Mouse (Mus musculus) liver, embryonic 13.5 days (tissue): ENCODE data around the gene Msmb. TPM values are rescaled to one million over a fixed set of nuclear protein-coding genes. Genes with fewer than 3 reads are reported as not detected.
"Not testable (repeated sequence)": the region's sequence is repeated elsewhere in the genome, so short reads cannot be mapped to it uniquely, and the experiment has no call there.

Experiments
- ATAC-seq: fragments of 200-750 bp; cut with Nextera tagmentation; 2 replicates; pipeline ENCODE4 v1.8.0; 2017; ENCODE audit warnings: low read depth, mild to moderate bottlenecking, moderate number of reproducible peaks, moderate library complexity
- DNase-seq: peaks from one replicate; pipeline ENCODE4 v3.0.0; 2022
- H3K27ac ChIP-seq: fragments of 300-500 bp; sonication (generic); 2 replicates; pipeline ENCODE4 v1.5.1; 2015; ENCODE audit warnings: moderate library complexity, mild to moderate bottlenecking, inconsistent platforms
- H3K27me3 ChIP-seq: fragments of 300-500 bp; sonication (generic); 2 replicates; pipeline ENCODE4 v1.6.1; 2015; ENCODE audit warnings: mild to moderate bottlenecking, inconsistent platforms
- H3K36me3 ChIP-seq: fragments of 300-500 bp; sonication (generic); 2 replicates; pipeline ENCODE4 v1.6.1; 2015; ENCODE audit warnings: mild to moderate bottlenecking, inconsistent platforms
- H3K4me1 ChIP-seq: fragments of 300-500 bp; sonication (generic); replicated peaks from 2 replicates; pipeline ENCODE4 v1.6.1; 2015; ENCODE audit warnings: inconsistent platforms
- H3K4me2 ChIP-seq: fragments of 300-500 bp; sonication (generic); 2 replicates; pipeline ENCODE4 v1.6.1; 2015; ENCODE audit warnings: inconsistent platforms, mild to moderate bottlenecking, moderate library complexity
- H3K4me3 ChIP-seq: fragments of 300-500 bp; sonication (generic); replicated peaks from 2 replicates; pipeline ENCODE4 v1.5.1; 2015; ENCODE audit warnings: mild to moderate bottlenecking, inconsistent platforms
- H3K9ac ChIP-seq: fragments of 300-500 bp; sonication (generic); 2 replicates; pipeline ENCODE4 v1.6.1; 2015; ENCODE audit warnings: mild to moderate bottlenecking, inconsistent platforms
- H3K9me3 ChIP-seq: fragments of 300-500 bp; sonication (generic); replicated peaks from 2 replicates; pipeline ENCODE4 v1.6.1; 2016; ENCODE audit warnings: inconsistent platforms
- WGBS: fragments of 180-500 bp; shearing (Covaris S2); methylation state at CpG from one replicate; pipeline ENCODE4 v1.1.7; 2015; ENCODE audit not compliant: insufficient replicate concordance; 5-methylcytosine and 5-hydroxymethylcytosine counted together
- polyA plus RNA-seq: library from polyadenylated mRNA; unstranded; fragments of >200 nt; fragmentation: Nextera tagmentation; extraction: Ambion mirVana; gene quantifications from 2 replicates; pipeline ENCODE4 v1.2.1, GENCODE M21; 2015

The Msmb gene
- polyA plus RNA-seq, 1 experiment from 2014 or later: 0.33 TPM

GRCm38 (mm10) chr14:32176590-32176989 is 34.8 kb downstream of the Msmb start:
- H3K9ac ChIP-seq, H3K4me2 ChIP-seq, H3K9me3 ChIP-seq, H3K27me3 ChIP-seq, H3K27ac ChIP-seq, ATAC-seq, H3K4me3 ChIP-seq, DNase-seq: not testable (repeated sequence)
- peaks cover 74% of the 10 kb centered on the region for H3K36me3 ChIP-seq
- H3K4me1 ChIP-seq: peaks cover 22% of the 10 kb centered on the region
- 76% methylated on average over 5 of the region's 5 CpGs for whole genome bisulfite sequencing

GRCm38 (mm10) chr14:32179393-32180195 is 37.8 kb downstream of the Msmb start:
- Histone ChIP-seq H3K27me3 (no peaks in the 10 kb centered on the region), H3K27ac (no peak overlapping the region), H3K4me1 (peaks cover 20% of the 10 kb centered on the region), H3K9ac (no peak overlapping the region), H3K9me3 (no peaks in the 10 kb centered on the region), H3K4me3 (no peak overlapping the region), H3K4me2 (no peak overlapping the region), H3K36me3 (peaks cover 75% of the 10 kb centered on the region)
- no peak for DNase-seq
- WGBS: 68% methylated on average over 10 of the region's 10 CpGs
- ATAC-seq: peak; percentile 56

GRCm38 (mm10) chr14:32180861-32181260 is 39.0 kb downstream of the Msmb start:
- H3K4me1 ChIP-seq: peaks cover 13% of the 10 kb centered on the region; the same call in 1 of the 2 replicates
- H3K36me3 ChIP-seq: peaks cover 75% of the 10 kb centered on the region
- no peaks in the 10 kb centered on the region for H3K9me3 ChIP-seq
- DNase-seq (no peak), ATAC-seq (no peak)
- 78% methylated on average over 6 of the region's 6 CpGs for WGBS
- H3K4me3 ChIP-seq: no peak overlapping the region
- no peak overlapping the region for H3K4me2 ChIP-seq
- H3K27ac ChIP-seq: no peak overlapping the region
- no peaks in the 10 kb centered on the region for H3K27me3 ChIP-seq
- no peak overlapping the region for H3K9ac ChIP-seq

- no peak for DNase-seq
- H3K27ac ChIP-seq: no peak overlapping the region
- ATAC-seq: no peak
- H3K9ac ChIP-seq: no peak overlapping the region
- H3K9me3 ChIP-seq: no peaks in the 10 kb centered on the region
- H3K4me1 ChIP-seq: peaks cover 13% of the 10 kb centered on the region; the same call in 1 of the 2 replicates
- no peak overlapping the region for H3K4me2 ChIP-seq
- WGBS: 90% methylated on average over 4 of the region's 4 CpGs
- no peaks in the 10 kb centered on the region for H3K27me3 ChIP-seq
- H3K36me3 ChIP-seq: peaks cover 91% of the 10 kb centered on the region
- H3K4me3 ChIP-seq: no peak overlapping the region
Observed at GRCm38 (mm10) chr14:32183846-32184245, 42.0 kb downstream of the Msmb start.

DNA sequence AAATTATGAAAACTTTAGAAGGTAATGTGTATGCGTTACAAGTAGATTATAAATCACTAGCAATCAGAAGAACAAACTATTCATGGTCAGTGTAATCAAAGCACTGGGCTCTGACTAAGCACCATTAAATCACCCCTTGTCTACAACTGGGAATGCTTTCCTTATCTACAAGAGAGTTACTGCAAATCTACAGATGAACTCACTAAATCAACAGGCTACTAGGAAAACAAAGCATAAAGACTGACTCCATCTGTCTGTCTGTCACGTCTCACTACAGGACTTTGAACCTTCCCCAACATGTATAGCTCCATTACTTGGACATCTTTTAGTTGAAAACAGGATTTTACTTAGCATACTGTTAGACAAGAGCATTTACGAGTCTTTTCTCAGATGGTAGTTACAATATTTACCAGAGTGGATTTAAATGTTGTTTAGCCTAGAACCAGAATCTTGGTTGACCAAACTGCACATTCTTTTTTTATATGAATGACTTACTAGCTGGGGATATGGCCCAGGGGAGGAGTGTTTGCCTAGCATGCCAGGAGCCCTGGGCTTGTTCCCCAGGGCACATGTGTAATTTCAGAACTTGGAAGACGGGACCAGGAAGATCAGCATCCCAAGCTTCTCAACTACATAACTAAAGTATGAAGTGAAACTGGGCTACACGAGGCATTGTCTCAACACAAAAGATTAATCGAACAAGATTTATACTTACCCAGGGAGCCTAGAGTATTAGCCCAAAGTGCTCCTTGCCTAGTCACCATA is 49.0 kb downstream of the Msmb start:
- DNase-seq (no peak), ATAC-seq (no peak)
- Histone ChIP-seq H3K9ac (no peak overlapping the region), H3K27me3 (no peaks in the 10 kb centered on the region), H3K4me1 (peaks cover 6% of the 10 kb centered on the region), H3K4me3 (no peak overlapping the region), H3K4me2 (no peak overlapping the region), H3K36me3 (peaks cover 79% of the 10 kb centered on the region), H3K9me3 (no peaks in the 10 kb centered on the region), H3K27ac (peak overlapping the region; percentile 43; the same call in 1 of the 2 replicates)
- WGBS: 81% methylated on average over 6 of the region's 6 CpGs

DNA sequence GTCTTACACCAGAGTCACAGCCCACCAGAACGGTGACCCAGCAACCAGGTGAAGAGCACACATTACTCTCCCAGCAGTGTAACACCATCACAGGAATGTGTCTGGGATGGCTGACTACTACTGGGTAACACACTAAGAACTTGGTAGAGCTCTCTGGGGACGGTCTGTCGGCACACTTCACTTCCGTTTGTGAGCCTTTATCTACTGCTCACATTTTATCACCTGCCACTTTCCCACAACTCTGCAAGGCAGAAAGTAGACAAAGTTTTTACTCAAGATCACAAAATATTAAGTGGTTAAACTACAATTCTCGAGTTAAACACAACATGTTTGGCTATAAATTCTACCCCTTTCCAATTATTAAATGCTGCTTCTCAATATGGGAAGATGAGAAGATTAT is 50.1 kb downstream of the Msmb start:
- Histone ChIP-seq H3K9ac (no peak overlapping the region), H3K9me3 (no peaks in the 10 kb centered on the region), H3K36me3 (peaks cover 75% of the 10 kb centered on the region), H3K4me1 (peaks cover 6% of the 10 kb centered on the region), H3K27ac (peak overlapping the region; percentile 37; the same call in 1 of the 2 replicates), H3K4me3 (no peak overlapping the region), H3K4me2 (no peak overlapping the region), H3K27me3 (no peaks in the 10 kb centered on the region)
- WGBS: 50% methylated on average over 5 of the region's 5 CpGs
- DNase-seq: no peak
- ATAC-seq: no peak

DNA sequence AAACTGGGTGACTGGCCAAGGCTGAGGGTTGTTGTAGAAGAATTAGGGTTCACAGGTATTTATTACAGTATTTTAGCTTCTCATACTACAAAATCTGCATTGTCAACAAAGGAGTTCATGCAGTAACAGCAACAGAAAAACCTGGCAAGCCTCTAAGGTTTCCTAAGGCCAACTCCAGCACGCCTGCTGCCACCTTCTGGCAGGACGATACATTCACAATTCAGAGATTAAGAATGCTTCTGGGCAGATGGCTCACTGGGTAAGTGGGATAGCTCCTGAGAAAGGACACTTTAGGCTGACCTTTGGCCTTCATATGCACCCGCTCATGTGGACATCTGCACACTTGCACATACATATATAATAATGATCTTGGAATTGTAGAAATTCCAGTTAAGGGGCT is 50.6 kb downstream of the Msmb start:
- DNase-seq: peak; percentile 48
- peaks cover 75% of the 10 kb centered on the region for H3K36me3 ChIP-seq

DNA sequence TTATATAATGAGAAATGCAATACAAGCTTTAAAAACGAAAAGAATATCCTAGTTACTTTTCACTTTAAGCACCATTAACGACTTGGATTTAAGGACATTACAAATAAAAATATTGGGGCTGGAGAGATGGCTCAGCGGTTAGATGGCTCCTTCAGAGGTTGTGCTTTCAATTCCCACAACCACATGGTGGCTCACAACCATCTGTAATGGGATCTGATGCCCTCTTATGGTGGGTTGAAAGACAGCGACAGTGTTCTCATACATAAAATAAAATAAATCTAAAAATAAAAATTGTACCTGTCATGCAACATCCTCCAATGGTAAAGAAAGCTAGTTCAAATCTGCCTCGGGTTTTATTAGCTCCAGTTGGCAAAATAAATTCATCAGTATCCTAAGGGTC is 51.7 kb downstream of the Msmb start:
- not testable (repeated sequence) for H3K4me2 ChIP-seq, H3K9ac ChIP-seq, H3K9me3 ChIP-seq, DNase-seq, H3K27ac ChIP-seq, ATAC-seq, H3K4me1 ChIP-seq, H3K27me3 ChIP-seq, H3K4me3 ChIP-seq
- peaks cover 73% of the 10 kb centered on the region for H3K36me3 ChIP-seq
- 66% methylated on average over 5 of the region's 5 CpGs for WGBS

More for the DNA sequence above, 50.6 kb downstream of the Msmb start:
- WGBS: 28% methylated on average over 3 of the region's 3 CpGs
- Histone ChIP-seq H3K9me3 (no peaks in the 10 kb centered on the region), H3K9ac (no peak overlapping the region), H3K27me3 (no peaks in the 10 kb centered on the region), H3K27ac (no peak overlapping the region), H3K4me3 (no peak overlapping the region), H3K4me2 (no peak overlapping the region), H3K4me1 (peaks cover 6% of the 10 kb centered on the region)
- ATAC-seq: peak; percentile 39; the same call in 1 of the 2 replicates

- H3K9ac ChIP-seq: peak overlapping the region; percentile 98
- ATAC-seq: peak; percentile 53
- peaks cover 40% of the 10 kb centered on the region for H3K4me1 ChIP-seq
- peaks cover 35% of the 10 kb centered on the region for H3K36me3 ChIP-seq
- peak overlapping the region; percentile 99 for H3K4me3 ChIP-seq
- peak overlapping the region; percentile 92 for H3K4me2 ChIP-seq
- 0 out of 2 replicates have a peak, but pooled peaks cover 4% of the 10 kb centered on the region for H3K9me3 ChIP-seq
- no peaks in the 10 kb centered on the region for H3K27me3 ChIP-seq
- no peak for DNase-seq
- H3K27ac ChIP-seq: peak overlapping the region; percentile 58
- under 1% methylated on average over 26 of the region's 26 CpGs for WGBS
Observed at GRCm38 (mm10) chr14:32201354-32201753, 59.5 kb downstream of the Msmb start.

DNA sequence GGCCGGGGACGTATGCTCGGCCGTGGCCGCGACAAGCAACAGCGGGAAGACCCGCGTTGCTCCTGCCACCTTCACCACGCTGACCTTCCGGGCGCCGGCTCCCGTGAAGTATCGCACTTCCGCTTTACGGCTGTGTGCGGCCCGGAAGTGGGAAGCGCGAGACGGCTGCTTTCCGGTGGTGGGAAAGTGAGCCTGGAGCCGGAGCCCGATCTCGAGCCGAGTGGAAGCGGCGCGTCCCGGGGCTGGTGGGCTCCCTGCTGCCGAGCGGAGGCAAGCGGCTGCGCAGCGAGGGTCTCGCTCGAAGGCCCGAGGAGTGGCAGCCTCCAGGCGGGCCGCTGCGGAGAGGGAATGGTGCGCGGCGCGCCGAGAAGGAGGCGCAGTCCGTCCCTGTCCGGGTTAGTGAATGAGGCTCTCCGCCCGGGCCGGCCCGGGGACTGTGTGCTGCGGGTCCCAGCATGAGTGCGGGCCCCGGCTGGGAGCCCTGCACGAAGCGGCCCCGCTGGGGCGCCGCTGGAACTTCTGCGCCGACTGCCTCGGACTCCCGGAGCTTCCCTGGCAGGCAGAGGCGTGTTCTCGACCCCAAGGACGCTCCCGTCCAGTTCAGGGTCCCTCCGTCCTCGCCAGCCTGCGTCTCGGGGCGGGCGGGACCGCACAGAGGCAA is 60.1 kb downstream of the Msmb start, which contains the start of the genes Timm23 and Parg:
Gene Timm23, minus strand, starts transcription at position 108 of the 661 bp plus-strand sequence.
Gene Parg, plus strand, starts transcription at position 159 of the 661 bp plus-strand sequence.
- Histone ChIP-seq H3K4me1 (peaks cover 40% of the 10 kb centered on the region), H3K27me3 (no peaks in the 10 kb centered on the region), H3K27ac (peak within 1 kb of the TSS; percentile 87), H3K9me3 (0 out of 2 replicates have a peak, but pooled peaks cover 4% of the 10 kb centered on the region), H3K4me3 (peak within 1 kb of the TSS; percentile 99), H3K36me3 (peaks cover 31% of the 10 kb centered on the region), H3K4me2 (peak within 1 kb of the TSS; percentile 92), H3K9ac (peak within 1 kb of the TSS; percentile 98)
- peak; percentile 81 for DNase-seq
- under 1% methylated on average over 72 of the region's 77 CpGs for WGBS
- ATAC-seq: peak; percentile 91
